Mouse (Mus musculus) limb, embryonic 13.5 days (tissue): ENCODE results near the gene Pigk. TPM values are rescaled to one million over a fixed set of nuclear protein-coding genes. Genes with fewer than 3 reads are reported as not detected.

Source experiments
- ATAC-seq: fragments of 200-750 bp; cut with Nextera tagmentation; 2 replicates; pipeline ENCODE4 v1.8.0; 2017; ENCODE audit warnings: low read depth, moderate number of reproducible peaks, moderate TSS enrichment; ENCODE audit not compliant: low FRiP score
- H3K27ac ChIP-seq: fragments of 300-500 bp; sonication (generic); 2 replicates; pipeline ENCODE4 v1.5.1; 2015; ENCODE audit warnings: inconsistent platforms, mild to moderate bottlenecking, moderate library complexity
- H3K27me3 ChIP-seq: fragments of 300-500 bp; sonication (generic); 2 replicates; pipeline ENCODE4 v1.6.1; 2015; ENCODE audit warnings: mild to moderate bottlenecking, inconsistent platforms
- H3K36me3 ChIP-seq: fragments of 300-500 bp; sonication (generic); 2 replicates; pipeline ENCODE4 v1.6.1; 2015; ENCODE audit warnings: inconsistent platforms, mild to moderate bottlenecking, moderate library complexity
- H3K4me1 ChIP-seq: fragments of 300-500 bp; sonication (generic); 2 replicates; pipeline ENCODE4 v1.6.1; 2015; ENCODE audit warnings: inconsistent platforms
- H3K4me2 ChIP-seq: fragments of 300-500 bp; sonication (generic); replicated peaks from 2 replicates; pipeline ENCODE4 v1.6.1; 2015; ENCODE audit warnings: inconsistent platforms, mild to moderate bottlenecking, moderate library complexity
- H3K4me3 ChIP-seq: fragments of 300-500 bp; sonication (generic); 2 replicates; pipeline ENCODE4 v1.5.1; 2015; ENCODE audit warnings: moderate library complexity, mild to moderate bottlenecking, inconsistent platforms
- H3K9ac ChIP-seq: fragments of 300-500 bp; sonication (generic); 2 replicates; pipeline ENCODE4 v1.6.1; 2015; ENCODE audit warnings: mild to moderate bottlenecking, inconsistent platforms
- H3K9me3 ChIP-seq: fragments of 300-500 bp; sonication (generic); 2 replicates; pipeline ENCODE4 v1.6.1; 2016; ENCODE audit warnings: inconsistent platforms
- WGBS: fragments of 180-500 bp; shearing (Covaris S2); methylation state at CpG from one replicate; pipeline ENCODE4 v1.1.7; 2015; 5-methylcytosine and 5-hydroxymethylcytosine counted together
- polyA plus RNA-seq: library from polyadenylated mRNA; unstranded; fragments of >200 nt; fragmentation: Nextera tagmentation; extraction: Ambion mirVana; gene quantifications from 2 replicates; pipeline ENCODE4 v1.2.1, GENCODE M21; 2015

Pigk gene
- polyA plus RNA-seq, 1 experiment from 2014 or later, result 52.9 TPM

DNA sequence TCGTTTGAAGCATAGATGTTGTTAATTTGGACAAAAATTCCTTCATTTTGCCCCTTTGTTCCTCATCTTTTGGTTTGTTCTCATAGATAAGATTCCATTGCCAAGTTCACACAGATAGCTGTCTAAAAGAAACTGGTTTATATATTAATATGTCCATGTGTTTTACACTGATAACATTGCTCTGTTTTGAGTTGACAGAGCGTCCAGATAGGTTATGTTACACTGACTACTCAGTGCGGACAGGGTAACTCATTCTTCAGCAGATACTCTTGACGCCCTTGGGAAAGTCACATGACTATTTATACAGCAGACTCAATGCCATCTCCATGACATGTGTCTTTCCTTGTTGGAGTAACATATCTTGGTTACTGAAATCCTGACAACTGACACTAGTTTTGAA lies 242.9 kb downstream of the Pigk start:
- Histone ChIP-seq H3K4me3 (no peak overlapping the region), H3K9me3 (no peaks in the 10 kb centered on the region), H3K4me1 (no peaks in the 10 kb centered on the region), H3K4me2 (no peak overlapping the region), H3K27ac (no peak overlapping the region), H3K9ac (no peak overlapping the region), H3K36me3 (no peaks in the 10 kb centered on the region), H3K27me3 (no peaks in the 10 kb centered on the region)
- ATAC-seq, result no peak
- WGBS, result 86% methylated on average over 4 of the region's 4 CpGs

DNA sequence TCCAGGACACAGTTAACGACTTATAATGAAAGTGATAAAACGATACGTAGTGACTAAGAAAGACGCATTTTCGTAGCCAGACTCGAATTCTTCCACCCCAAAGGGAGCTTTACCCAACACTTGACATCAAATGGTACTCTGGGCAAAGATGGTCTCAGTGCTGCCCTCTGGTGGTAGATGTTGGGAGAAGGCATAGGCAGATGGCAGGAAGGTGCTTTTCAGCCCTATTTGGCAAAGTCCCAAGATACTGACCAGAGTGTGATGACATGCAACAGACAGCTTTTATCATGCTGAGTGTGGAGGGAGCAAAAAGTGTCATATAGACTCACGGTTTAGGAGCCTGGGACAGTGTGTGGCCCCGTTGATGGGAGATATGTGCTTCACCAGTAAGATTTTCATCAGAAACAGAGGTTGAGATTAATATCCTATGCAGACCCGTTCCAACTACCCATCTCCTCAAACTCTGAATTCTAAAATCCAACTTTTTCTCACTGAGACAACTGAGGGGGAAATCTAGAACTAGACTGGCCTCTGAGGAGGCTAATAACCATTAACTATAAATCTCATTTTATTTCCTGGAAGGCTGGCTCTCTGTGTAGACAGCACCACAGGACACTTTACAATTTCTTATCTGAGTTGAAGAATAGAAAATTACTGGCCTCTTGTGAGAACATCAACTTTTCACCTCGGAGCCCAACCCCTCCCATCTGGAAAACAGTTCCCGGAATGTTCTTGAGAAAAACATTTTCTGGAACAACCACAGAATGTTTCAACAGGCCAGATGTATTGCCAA lies 244.7 kb downstream of the Pigk start:
- no peak for ATAC-seq
- H3K4me2 ChIP-seq, result no peak overlapping the region
- no peaks in the 10 kb centered on the region for H3K4me1 ChIP-seq

DNA sequence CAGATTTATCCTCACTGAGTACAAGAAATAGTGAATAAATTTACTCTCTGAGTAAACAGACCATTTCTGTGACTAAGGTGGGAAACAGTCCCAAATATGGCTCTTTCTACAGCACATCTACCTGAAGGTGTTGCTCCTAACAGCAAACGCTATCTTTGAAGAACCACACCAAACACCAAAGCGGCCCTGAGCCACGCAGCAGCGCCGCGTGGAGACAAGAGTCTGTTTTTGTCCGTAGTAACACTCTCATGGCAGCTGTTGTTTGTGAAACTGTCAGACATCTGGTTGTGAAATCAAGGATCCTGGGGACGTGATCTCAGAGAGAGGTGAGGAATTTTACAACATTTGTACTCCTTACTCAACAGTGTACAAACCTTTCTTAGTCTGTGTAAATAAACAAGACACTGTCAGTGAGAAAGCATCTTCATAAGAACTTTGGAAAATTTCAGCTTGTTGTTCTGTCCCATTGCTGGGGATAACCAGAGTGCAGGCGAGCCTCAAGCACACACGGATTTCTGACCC lies 248.0 kb downstream of the Pigk start:
- Histone ChIP-seq H3K4me2 (no peak overlapping the region), H3K4me3 (no peak overlapping the region), H3K27me3 (no peaks in the 10 kb centered on the region), H3K4me1 (no peaks in the 10 kb centered on the region), H3K9ac (no peak overlapping the region), H3K9me3 (no peaks in the 10 kb centered on the region), H3K27ac (no peak overlapping the region), H3K36me3 (no peaks in the 10 kb centered on the region)
- ATAC-seq, result no peak
- 58% methylated on average over 10 of the region's 10 CpGs for WGBS

More for the DNA sequence above, 244.7 kb downstream of the Pigk start:
- Histone ChIP-seq H3K27me3 (no peaks in the 10 kb centered on the region), H3K9ac (no peak overlapping the region), H3K27ac (no peak overlapping the region), H3K4me3 (no peak overlapping the region), H3K36me3 (no peaks in the 10 kb centered on the region), H3K9me3 (no peaks in the 10 kb centered on the region)
- WGBS, result 64% methylated on average over 11 of the region's 11 CpGs

DNA sequence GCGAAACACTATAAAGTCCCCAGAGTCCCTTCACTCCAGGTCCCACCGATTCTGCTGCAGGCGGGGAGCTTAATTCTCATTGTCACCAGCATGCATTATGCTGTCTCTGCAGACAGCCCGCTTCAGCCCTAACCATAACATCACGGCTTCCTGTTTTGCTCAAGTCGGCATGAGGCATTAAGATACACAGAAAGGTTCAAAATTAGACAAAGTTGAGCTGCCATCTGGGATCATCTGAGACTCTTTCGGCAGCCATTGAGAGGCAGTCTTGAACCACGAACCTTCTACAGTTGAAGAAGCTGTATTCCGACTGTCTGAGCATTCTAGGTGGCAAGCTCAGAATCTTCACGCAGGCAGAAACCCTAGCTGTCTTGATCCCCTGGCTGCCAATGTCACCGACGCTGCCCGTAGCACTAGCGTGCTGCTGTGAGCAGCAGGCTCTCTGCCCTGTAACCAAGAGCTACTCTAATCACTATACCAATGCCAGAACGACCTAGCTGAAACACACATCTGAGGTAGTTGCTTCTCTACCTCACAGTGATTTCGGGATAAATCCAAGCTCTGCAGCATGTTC lies 256.0 kb downstream of the Pigk start:
- no peak overlapping the region for H3K4me2 ChIP-seq
- no peak overlapping the region for H3K9ac ChIP-seq
- H3K27me3 ChIP-seq, result no peaks in the 10 kb centered on the region
- H3K4me1 ChIP-seq, result peaks cover 6% of the 10 kb centered on the region; the same call in 1 of the 2 replicates
- no peak overlapping the region for H3K27ac ChIP-seq
- WGBS, result 74% methylated on average over 16 of the region's 16 CpGs
- H3K4me3 ChIP-seq, result no peak overlapping the region
- H3K9me3 ChIP-seq, result no peaks in the 10 kb centered on the region
- no peaks in the 10 kb centered on the region for H3K36me3 ChIP-seq
- ATAC-seq, result no peak

DNA sequence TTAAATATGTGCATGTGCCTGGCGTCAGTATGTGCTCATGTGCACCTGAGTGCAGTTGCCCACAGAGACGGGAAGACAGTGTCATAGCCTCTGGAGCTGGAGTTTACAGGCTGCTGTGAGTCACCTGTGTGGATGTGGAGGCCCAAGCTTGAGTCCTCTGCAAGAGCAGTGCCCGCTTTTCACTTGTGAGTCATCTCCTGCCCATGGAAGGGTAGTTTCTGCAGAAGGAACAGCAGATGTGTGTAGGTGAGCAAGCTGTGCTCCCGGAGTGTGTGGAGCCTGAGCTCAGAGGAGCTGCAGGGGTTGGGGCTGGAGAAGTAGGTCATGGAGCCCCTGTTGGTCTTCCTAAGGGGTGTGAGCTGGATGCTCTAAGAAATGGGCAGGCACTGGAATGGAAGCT lies 257.5 kb downstream of the Pigk start:
- H3K4me3 ChIP-seq, result no peak overlapping the region
- no peaks in the 10 kb centered on the region for H3K27me3 ChIP-seq
- peaks cover 6% of the 10 kb centered on the region; the same call in 1 of the 2 replicates for H3K4me1 ChIP-seq
- 78% methylated on average over 4 of the region's 4 CpGs for WGBS
- no peak overlapping the region for H3K9ac ChIP-seq
- no peak overlapping the region for H3K27ac ChIP-seq
- H3K36me3 ChIP-seq, result no peaks in the 10 kb centered on the region
- H3K4me2 ChIP-seq, result no peak overlapping the region
- no peaks in the 10 kb centered on the region for H3K9me3 ChIP-seq
- no peak for ATAC-seq

DNA sequence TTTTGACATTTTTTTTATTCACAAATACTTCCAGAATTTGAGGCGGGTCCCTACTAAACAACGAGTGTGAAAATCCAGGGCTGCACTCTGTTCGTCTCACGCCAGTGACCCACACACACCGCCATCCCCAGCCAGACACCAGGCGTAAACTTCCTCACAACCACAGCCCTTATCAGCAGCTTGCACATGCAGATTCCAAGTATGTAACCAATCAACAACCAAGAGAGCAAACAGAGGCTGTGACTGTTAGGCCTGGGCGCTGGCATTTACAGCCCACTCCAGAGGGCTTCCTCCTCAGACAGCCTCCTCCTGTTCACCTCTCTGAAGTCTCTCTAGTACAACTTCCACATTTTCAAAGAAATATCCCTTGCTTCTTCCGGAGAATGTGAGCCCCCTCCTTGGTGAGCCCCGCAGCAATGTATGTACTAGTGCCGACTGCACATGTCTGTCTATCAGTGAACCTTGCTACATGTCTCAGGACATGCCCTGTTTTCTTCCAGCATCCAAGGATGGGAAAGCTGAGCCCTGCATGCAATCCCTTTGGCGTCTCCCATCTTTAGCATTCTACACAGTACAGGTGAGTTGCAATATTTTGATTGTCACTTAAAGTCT lies 265.7 kb downstream of the Pigk start:
- Histone ChIP-seq H3K27ac (no peak overlapping the region), H3K4me3 (no peak overlapping the region), H3K36me3 (no peaks in the 10 kb centered on the region), H3K27me3 (peaks cover 57% of the 10 kb centered on the region), H3K9me3 (no peaks in the 10 kb centered on the region), H3K4me1 (peaks cover 20% of the 10 kb centered on the region), H3K9ac (no peak overlapping the region), H3K4me2 (no peak overlapping the region)
- ATAC-seq, result no peak
- WGBS, result 52% methylated on average over 11 of the region's 11 CpGs

DNA sequence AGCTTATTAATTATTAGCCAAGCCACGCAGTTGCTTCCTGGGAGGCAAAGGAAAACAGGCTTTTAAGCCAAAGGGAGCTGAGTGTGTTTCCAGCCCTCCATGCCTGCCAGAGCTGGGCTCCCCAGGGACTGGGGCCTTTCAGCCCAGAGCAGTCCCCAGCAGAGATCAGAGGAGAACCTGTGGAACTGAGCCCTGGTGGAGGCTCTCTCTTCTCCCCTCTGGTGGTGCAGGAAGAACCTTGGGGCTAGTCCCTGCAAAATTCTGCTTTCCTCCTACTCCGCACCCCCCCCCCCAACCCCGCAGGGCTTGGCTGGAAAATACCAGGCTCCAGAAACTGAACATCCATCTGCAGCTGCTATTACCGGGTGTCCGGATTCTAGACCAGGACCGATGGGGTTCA lies 266.5 kb downstream of the Pigk start:
- H3K9ac ChIP-seq, result no peak overlapping the region; the same call in 1 of the 2 replicates
- H3K9me3 ChIP-seq, result no peaks in the 10 kb centered on the region
- peaks cover 20% of the 10 kb centered on the region for H3K4me1 ChIP-seq
- H3K4me2 ChIP-seq, result peak overlapping the region; percentile 94
- H3K27me3 ChIP-seq, result peaks cover 57% of the 10 kb centered on the region
- H3K27ac ChIP-seq, result no peak overlapping the region
- peak overlapping the region; percentile 49 for H3K4me3 ChIP-seq
- peak; percentile 32; the same call in 1 of the 2 replicates for ATAC-seq
- WGBS, result 10% methylated on average over 6 of the region's 6 CpGs
- no peaks in the 10 kb centered on the region for H3K36me3 ChIP-seq

DNA sequence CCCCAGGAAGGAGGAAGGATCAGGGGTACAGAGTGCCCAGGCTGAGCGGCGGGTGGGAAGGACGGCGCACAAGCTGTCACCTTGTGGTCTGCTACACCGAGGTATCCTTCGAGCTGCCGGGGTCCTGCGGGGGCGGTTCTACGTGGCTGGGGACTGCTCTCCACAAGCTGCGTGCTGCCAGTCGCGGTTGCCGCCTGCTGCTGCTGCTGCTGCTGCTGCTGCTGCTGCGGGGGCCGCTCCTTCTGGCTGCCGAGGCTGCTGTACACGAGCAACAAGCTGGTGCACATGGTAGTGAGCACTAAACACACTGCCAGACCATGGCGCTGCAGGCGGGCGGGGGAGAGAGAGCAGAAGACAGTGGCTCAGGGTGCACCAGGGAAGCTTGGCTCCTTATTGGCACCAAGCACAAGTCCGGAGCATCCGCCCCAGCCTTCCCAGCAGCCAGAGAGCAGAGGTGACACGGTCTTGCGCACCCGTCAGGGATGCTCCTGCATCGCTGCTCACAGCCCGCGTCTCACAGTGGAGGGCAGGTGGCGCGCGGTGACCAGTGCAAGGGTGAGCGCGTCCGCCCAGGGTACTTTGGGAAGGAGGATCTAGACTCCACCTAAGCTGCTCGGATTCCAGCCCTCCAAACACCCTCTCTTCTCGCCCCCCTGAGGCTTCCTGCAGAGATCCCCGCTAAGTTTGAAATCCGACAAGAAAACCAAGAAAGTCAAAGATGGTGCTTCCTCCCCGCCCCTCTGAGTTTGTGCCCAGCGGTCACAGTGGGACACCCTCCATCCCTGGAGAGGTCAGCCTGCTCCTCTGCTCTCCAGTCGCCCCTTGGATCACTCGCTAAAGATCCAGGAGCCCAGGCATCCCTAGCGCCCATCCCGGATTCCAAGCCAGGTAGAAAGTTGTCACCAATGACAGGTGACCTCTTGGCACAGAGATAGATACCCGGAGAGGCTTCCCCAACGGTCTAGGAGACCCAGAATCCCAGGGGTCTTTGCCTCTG lies 267.4 kb downstream of the Pigk start:
- no peak overlapping the region for H3K27ac ChIP-seq
- H3K27me3 ChIP-seq, result peaks cover 57% of the 10 kb centered on the region
- peaks cover 20% of the 10 kb centered on the region for H3K4me1 ChIP-seq
- peak overlapping the region; percentile 62 for H3K9ac ChIP-seq
- WGBS, result under 1% methylated on average over 47 of the region's 47 CpGs
- H3K9me3 ChIP-seq, result no peaks in the 10 kb centered on the region
- peak; percentile 55 for ATAC-seq
- H3K4me2 ChIP-seq, result peak overlapping the region; percentile 94
- H3K36me3 ChIP-seq, result no peaks in the 10 kb centered on the region
- H3K4me3 ChIP-seq, result peak overlapping the region; percentile 49

DNA sequence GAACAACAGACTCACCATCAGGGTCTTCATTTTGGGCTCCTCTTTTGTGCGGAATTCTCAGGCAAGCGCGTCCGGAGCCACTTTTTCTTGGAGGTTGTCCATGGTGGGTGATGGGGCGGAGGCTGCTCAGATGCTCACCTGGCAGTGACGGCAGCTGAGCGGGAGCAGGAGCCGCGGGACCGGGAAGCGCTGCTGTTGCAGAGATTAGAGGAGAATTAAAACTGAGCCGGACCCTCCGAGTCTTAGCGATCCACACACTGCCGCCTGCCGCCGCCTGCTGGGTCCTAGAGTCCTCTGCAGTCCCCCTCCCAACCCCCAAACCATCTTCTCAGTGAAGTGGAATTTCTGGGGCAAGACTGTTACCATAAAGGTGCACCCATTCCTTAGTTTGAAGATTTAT lies 268.1 kb downstream of the Pigk start, which contains the start of gene St6galnac5:
Gene St6galnac5, minus strand, starts transcription at position 259 of the 400 bp plus-strand sequence.
- peak within 1 kb of the TSS; percentile 49 for H3K4me3 ChIP-seq
- peak within 1 kb of the TSS; percentile 62 for H3K9ac ChIP-seq
- no peaks in the 10 kb centered on the region for H3K9me3 ChIP-seq
- H3K27me3 ChIP-seq, result peaks cover 57% of the 10 kb centered on the region
- under 1% methylated on average over 17 of the region's 17 CpGs for WGBS
- H3K36me3 ChIP-seq, result no peaks in the 10 kb centered on the region
- no peak for ATAC-seq
- no peak within 1 kb of the TSS for H3K27ac ChIP-seq
- peak within 1 kb of the TSS; percentile 94 for H3K4me2 ChIP-seq
- peaks cover 20% of the 10 kb centered on the region for H3K4me1 ChIP-seq

DNA sequence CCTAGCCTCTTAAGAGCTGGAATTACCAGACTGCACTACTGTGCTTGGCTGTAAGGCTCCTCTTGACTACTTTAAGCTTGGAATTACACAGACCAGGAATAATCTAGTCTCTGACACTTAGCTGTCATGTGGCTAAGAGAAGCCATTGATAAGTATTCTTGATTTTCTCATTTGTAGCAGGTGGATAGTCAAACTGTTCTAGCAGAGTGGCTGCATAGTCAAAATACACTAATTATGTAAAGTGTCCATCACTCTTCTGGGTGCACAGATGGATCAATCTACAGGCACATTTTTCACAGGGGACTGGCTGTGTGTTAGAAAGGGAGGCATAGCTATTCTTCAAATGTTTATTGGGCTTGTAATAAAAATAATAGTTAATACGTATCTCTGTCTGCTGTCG lies 276.9 kb downstream of the Pigk start:
- no peak overlapping the region for H3K27ac ChIP-seq
- H3K9ac ChIP-seq, result no peak overlapping the region
- H3K4me1 ChIP-seq, result no peaks in the 10 kb centered on the region
- 85% methylated on average over 2 of the region's 2 CpGs for WGBS
- no peaks in the 10 kb centered on the region for H3K27me3 ChIP-seq
- H3K36me3 ChIP-seq, result no peaks in the 10 kb centered on the region
- no peak for ATAC-seq
- H3K4me3 ChIP-seq, result no peak overlapping the region
- no peak overlapping the region for H3K4me2 ChIP-seq
- no peaks in the 10 kb centered on the region for H3K9me3 ChIP-seq

DNA sequence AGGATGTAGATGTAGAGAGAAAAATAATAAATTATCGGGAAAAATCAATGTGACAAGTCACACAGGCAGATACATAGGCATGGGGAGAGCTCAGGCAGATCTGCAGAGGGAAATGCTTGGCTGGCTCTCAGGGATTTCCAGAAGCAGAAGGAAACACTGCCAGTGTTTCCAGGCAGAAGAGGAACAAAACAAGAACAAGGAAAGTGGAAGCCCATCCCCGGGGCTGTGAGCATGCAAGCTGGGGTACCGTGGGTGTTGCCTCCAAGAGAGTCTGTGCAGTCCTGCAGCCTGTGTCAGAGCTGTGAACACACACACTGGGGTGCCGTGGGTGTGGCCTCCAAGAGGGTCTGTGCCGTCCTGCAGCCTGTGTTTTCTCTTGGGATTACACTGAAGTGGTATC lies 279.7 kb downstream of the Pigk start:
- H3K4me3 ChIP-seq, result no peak overlapping the region
- no peaks in the 10 kb centered on the region for H3K36me3 ChIP-seq
- no peak overlapping the region for H3K4me2 ChIP-seq
- no peaks in the 10 kb centered on the region for H3K9me3 ChIP-seq
- WGBS, result 68% methylated on average over 5 of the region's 5 CpGs
- no peaks in the 10 kb centered on the region for H3K4me1 ChIP-seq
- H3K9ac ChIP-seq, result no peak overlapping the region
- H3K27me3 ChIP-seq, result no peaks in the 10 kb centered on the region
- no peak overlapping the region for H3K27ac ChIP-seq
- no peak for ATAC-seq
